Mouse (Mus musculus): ENCODE results near the gene Ten1.

DNA sequence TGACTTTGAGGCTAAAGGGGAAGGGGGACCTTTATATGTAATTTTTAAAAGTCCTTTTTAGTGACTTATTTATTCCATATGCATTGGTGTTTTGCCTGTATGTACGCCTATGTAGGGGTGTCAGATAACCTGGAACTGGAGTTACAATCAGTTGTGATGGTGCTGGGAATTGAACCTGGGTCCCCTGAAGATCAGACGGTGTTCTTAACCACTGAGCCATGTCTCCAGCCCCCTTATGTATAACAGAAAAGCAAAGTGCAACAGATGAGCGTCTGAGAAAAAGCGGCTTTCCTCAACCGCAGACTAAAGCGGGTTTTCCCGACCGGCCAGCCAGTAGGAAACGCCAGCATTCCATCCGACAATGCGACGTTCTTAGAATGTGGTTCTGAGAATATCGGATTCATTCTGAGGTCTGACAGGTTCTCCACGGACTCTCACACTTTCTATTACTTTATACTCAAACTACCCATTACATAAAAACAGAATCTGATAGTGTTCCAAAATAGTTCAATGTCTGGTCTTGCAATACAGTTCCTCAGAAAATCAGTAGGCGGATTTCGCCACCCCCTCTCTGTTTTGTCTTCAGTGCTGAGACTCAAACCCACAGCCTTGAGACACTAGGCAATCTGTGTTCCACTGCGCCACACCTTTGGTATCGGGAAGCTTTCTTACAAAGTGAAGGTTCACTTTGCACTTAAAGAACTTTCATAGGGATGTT is 1.6 kb upstream of the Ten1 start:
- TF ChIP-seq POLR2A (IDR thresholded peaks at IDR 0.05; ENCODE audit: insufficient read depth, low read depth, low read length): no peak
- TF ChIP-seq CTCF (IDR thresholded peaks at IDR 0.05; ENCODE audit: insufficient read depth, low read depth, low read length): no peak

Measured in olfactory bulb, adult 2 months (tissue).